Mouse (Mus musculus) forebrain, postnatal 0 days (tissue): ENCODE data around the gene Snx27. TPM values are rescaled to one million over a fixed set of nuclear protein-coding genes. Genes with fewer than 3 reads are reported as not detected.
A peak's percentile ranks its signal among the peaks of the same experiment; 100 is the strongest.

Experiments
- ATAC-seq: fragments of 200-750 bp; cut with Nextera tagmentation; 2 replicates; pipeline ENCODE4 v1.8.0; 2017; ENCODE audit warnings: mild to moderate bottlenecking, moderate library complexity
- DNase-seq: peaks from one replicate; pipeline ENCODE4 v3.0.0-alpha.2; 2015
- H3K27ac ChIP-seq: fragments of 300-500 bp; sonication (generic); 2 replicates; pipeline ENCODE4 v1.5.1; 2014; ENCODE audit warnings: low read depth, mild to moderate bottlenecking, antibody characterized with exemption, low read length, moderate library complexity, mixed read lengths
- H3K27me3 ChIP-seq: fragments of 300-500 bp; sonication (generic); 2 replicates; pipeline ENCODE4 v1.6.1; 2014; ENCODE audit warnings: mild to moderate bottlenecking, low read length, mixed read lengths; ENCODE audit not compliant: insufficient read depth
- H3K36me3 ChIP-seq: fragments of 300-500 bp; sonication (generic); 2 replicates; pipeline ENCODE4 v1.6.1; 2014; ENCODE audit warnings: mild to moderate bottlenecking, moderate library complexity; ENCODE audit not compliant: insufficient read depth
- H3K4me1 ChIP-seq: fragments of 300-500 bp; sonication (generic); 2 replicates; pipeline ENCODE4 v1.6.1; 2014; ENCODE audit warnings: antibody characterized with exemption; ENCODE audit not compliant: insufficient read depth
- H3K4me2 ChIP-seq: fragments of 300-500 bp; sonication (generic); 2 replicates; pipeline ENCODE4 v1.6.1; 2014; ENCODE audit warnings: low read depth, mild to moderate bottlenecking, moderate library complexity
- H3K4me3 ChIP-seq: fragments of 300-500 bp; sonication (generic); 2 replicates; pipeline ENCODE4 v1.5.1; 2014; ENCODE audit warnings: low read depth, low read length, mixed read lengths
- H3K9ac ChIP-seq: fragments of 300-500 bp; sonication (generic); 2 replicates; pipeline ENCODE4 v1.6.1; 2014; ENCODE audit warnings: mild to moderate bottlenecking
- H3K9me3 ChIP-seq: fragments of 300-500 bp; sonication (generic); 2 replicates; pipeline ENCODE4 v1.6.1; 2016; ENCODE audit warnings: low read length
- CTCF ChIP-seq: sonication (generic); IDR thresholded peaks from 2 replicates; pipeline ENCODE4 v1.5.1; 2016; ENCODE audit warnings: antibody characterized with exemption, control low read depth, low read depth
- WGBS: fragments of 180-500 bp; shearing (Covaris S2); extraction: QIAGEN DNeasy Blood & Tissue Kit; methylation state at CpG from one replicate; pipeline ENCODE4 v1.1.7; 2014; 5-methylcytosine and 5-hydroxymethylcytosine counted together
- polyA plus RNA-seq: library from polyadenylated mRNA; unstranded; fragments of >200 nt; fragmentation: Nextera tagmentation; extraction: Ambion mirVana; gene quantifications from 2 replicates; pipeline ENCODE4 v1.2.1, GENCODE M21; 2015
- total RNA-seq: library from RNA; depleted of rRNA; stranded (reverse); fragments of >200 nt; gene quantifications from 2 replicates; pipeline ENCODE4 v1.2.3, GENCODE M21; 2014

The Snx27 gene
- total and polyA plus RNA-seq, 2 experiments from 2014 or later: 75.2 to 80.0 TPM

- no peak overlapping the region for H3K27ac ChIP-seq
- no peaks in the 10 kb centered on the region for H3K36me3 ChIP-seq
- no peak for TF ChIP-seq CTCF
- no peaks in the 10 kb centered on the region for H3K4me1 ChIP-seq
- no peak overlapping the region for H3K4me3 ChIP-seq
- H3K27me3 ChIP-seq: no peaks in the 10 kb centered on the region
- ATAC-seq (no peak), DNase-seq (no peak)
- 91% methylated on average over 3 of the region's 3 CpGs for WGBS
- no peak overlapping the region for H3K4me2 ChIP-seq
- H3K9ac ChIP-seq: no peak overlapping the region
- no peaks in the 10 kb centered on the region for H3K9me3 ChIP-seq
Observed at GRCm38 (mm10) chr3:94597224-94597779, 14.8 kb upstream of the Snx27 start.

- H3K4me3 ChIP-seq: no peak overlapping the region
- TF ChIP-seq CTCF: no peak
- H3K27ac ChIP-seq: no peak overlapping the region
- DNase-seq (no peak), ATAC-seq (no peak)
- no peaks in the 10 kb centered on the region for H3K4me1 ChIP-seq
- H3K4me2 ChIP-seq: no peak overlapping the region
- H3K9me3 ChIP-seq: no peaks in the 10 kb centered on the region
- no peak overlapping the region for H3K9ac ChIP-seq
- 92% methylated on average over 6 of the region's 6 CpGs for WGBS
- H3K27me3 ChIP-seq: no peaks in the 10 kb centered on the region
- H3K36me3 ChIP-seq: no peaks in the 10 kb centered on the region
Observed at GRCm38 (mm10) chr3:94595871-94596287, 13.4 kb upstream of the Snx27 start.

DNA sequence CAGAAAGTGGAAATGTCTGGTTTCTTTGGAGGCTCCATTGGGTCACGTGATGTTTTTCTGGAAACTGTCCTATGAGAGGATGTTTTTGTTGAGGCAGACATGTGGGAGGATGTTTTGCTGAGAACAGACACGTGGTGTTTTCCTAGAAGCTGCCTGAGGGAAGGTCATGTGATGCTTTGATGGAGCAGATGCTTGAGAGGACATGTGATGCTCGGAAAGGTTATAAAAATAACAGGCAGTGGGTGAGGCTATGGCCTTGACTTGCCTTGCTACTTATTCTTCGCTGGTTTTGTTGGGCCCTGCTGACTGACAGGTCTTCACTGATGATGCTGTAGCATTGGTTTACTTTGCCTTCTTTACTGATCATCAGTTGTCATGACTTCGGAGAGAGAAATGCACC, 8.6 kb upstream of the Snx27 start:
- H3K36me3 ChIP-seq: no peaks in the 10 kb centered on the region
- H3K4me1 ChIP-seq: no peaks in the 10 kb centered on the region
- no peak overlapping the region for H3K4me2 ChIP-seq
- H3K9ac ChIP-seq: no peak overlapping the region
- no peak for ATAC-seq
- H3K27me3 ChIP-seq: no peaks in the 10 kb centered on the region
- no peaks in the 10 kb centered on the region for H3K9me3 ChIP-seq
- TF ChIP-seq CTCF: no peak
- no peak overlapping the region for H3K27ac ChIP-seq
- no peak overlapping the region for H3K4me3 ChIP-seq
- DNase-seq: no peak
- 90% methylated on average over 5 of the region's 5 CpGs for WGBS

DNA sequence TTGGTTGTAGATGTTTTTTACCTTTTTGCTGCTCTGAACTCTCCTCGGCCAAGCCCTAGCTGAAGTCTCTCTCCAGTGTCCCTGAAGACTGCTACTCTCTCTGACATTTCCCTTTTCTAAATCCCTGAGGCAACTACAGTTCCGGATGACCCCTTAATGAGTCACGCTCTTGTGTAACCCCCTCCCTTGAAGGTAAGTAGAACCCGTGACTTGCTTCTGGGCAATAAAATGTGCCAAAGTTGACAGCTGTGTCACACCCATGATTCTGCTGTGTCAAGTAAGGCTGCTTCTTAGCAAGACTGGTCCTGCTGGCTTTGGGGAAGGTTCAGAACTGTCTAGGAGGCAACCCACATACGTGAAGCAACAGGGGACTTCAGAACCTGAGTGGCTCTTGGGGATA, 5.4 kb upstream of the Snx27 start:
- WGBS: 88% methylated on average over 5 of the region's 5 CpGs
- H3K36me3 ChIP-seq: no peaks in the 10 kb centered on the region
- no peak for DNase-seq
- H3K4me1 ChIP-seq: no peaks in the 10 kb centered on the region
- no peak overlapping the region for H3K27ac ChIP-seq
- no peak overlapping the region for H3K4me2 ChIP-seq
- TF ChIP-seq CTCF: no peak
- H3K4me3 ChIP-seq: no peak overlapping the region
- no peak overlapping the region for H3K9ac ChIP-seq
- H3K27me3 ChIP-seq: no peaks in the 10 kb centered on the region
- no peak for ATAC-seq
- H3K9me3 ChIP-seq: no peaks in the 10 kb centered on the region

DNA sequence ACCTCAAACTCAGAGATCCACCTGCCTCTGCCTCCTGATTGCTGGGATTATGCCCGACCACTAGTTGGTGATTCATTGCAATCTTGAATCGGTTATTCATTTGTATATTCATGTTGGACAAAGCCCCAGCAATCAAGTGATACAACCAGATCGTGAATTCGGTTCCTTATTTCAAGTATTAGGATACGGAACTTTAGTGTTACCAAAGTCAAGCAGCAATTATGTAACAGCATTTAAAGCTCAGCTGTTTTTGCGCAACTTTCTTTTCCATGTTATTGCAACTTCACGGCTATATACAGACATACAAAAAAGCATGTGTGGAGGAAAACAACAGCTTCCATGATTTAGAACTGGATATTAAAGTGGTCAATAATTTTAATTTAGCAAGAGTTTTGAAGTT, 428 bp upstream of the Snx27 start:
- H3K27ac ChIP-seq: no peak overlapping the region
- H3K36me3 ChIP-seq: no peaks in the 10 kb centered on the region
- WGBS: 74% methylated on average over 7 of the region's 7 CpGs
- TF ChIP-seq CTCF: peak; percentile 4; the same call in 1 of the 2 replicates
- DNase-seq (no peak), ATAC-seq (no peak)
- peak overlapping the region; percentile 93; the same call in 1 of the 2 replicates for H3K9ac ChIP-seq
- H3K27me3 ChIP-seq: no peaks in the 10 kb centered on the region
- no peak overlapping the region for H3K4me3 ChIP-seq
- H3K4me2 ChIP-seq: no peak overlapping the region
- no peaks in the 10 kb centered on the region for H3K9me3 ChIP-seq
- peaks cover 12% of the 10 kb centered on the region for H3K4me1 ChIP-seq

DNA sequence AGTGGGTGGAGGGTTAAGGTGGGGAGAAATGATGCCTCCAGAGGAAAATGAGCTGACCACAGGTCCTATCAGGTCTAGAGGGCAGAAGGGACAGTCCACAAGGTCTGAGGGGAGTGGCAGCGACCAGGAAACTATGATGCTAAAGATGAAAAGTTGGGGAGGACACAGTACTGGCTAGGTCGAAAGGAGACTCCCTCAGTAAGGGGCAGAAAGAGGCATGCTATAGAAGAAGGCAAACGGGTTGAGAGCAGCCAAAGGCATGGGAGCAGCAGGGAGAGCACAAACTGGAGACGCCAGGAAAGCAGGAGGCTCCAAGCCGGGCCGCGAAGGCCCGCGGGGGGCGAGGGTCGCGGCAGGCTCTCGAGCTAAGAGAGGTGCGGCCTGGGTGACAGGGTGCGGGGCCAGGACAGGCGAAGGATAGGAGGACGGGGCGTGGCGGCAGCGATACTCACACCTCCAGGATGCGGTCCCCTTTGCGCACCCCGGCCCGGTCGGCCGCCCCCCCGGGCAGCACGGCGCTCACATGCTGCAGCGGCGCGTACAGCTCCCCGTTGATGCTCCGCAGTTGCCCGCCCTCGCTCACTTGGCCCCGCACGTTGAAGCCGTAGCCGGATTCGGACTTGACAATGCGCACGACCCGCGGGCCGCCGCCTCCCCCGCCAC, 592 bp downstream of the Snx27 start:
- TF ChIP-seq CTCF: no peak
- H3K4me3 ChIP-seq: peak overlapping the region; percentile 96
- H3K4me2 ChIP-seq: peak overlapping the region; percentile 76
- no peaks in the 10 kb centered on the region for H3K27me3 ChIP-seq
- H3K9ac ChIP-seq: peak overlapping the region; percentile 93
- no peak for DNase-seq
- peak; percentile 73 for ATAC-seq
- H3K4me1 ChIP-seq: peaks cover 12% of the 10 kb centered on the region
- H3K9me3 ChIP-seq: no peaks in the 10 kb centered on the region
- H3K36me3 ChIP-seq: no peaks in the 10 kb centered on the region
- 1% methylated on average over 42 of the region's 48 CpGs for WGBS
- H3K27ac ChIP-seq: peak overlapping the region; percentile 96

DNA sequence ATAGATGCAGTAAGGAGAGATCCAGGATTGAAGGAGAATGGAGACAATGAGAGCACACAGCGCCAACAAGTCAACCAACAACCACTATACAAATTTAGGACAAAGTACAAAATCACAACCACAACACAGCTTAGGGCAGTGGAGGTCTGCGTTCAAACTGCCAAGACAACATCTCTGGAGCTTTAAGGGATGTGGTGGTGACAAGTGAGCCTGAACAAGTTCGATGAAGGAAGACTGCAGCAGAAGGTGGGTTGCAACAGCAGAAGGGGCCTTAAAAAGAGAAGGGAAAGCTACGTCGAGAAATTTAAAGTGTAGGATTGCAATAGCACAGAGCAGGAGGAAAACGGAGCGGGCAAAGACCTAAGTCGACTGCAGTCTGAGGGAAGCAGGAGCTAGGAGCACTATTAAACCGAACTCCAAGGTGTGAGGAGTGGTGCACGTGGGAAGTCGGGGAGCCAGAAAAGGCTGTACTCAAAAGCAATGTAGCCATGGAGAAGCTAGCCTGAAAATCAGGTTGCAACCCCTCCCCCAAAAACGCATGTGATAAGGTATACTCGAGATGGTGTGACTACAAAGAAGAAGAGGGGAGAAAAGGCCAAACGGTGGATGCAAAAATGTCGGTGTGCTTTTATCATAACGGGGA, 1.3 kb downstream of the Snx27 start:
- WGBS: under 1% methylated on average over 16 of the region's 16 CpGs
- H3K27ac ChIP-seq: peak overlapping the region; percentile 96
- no peak for TF ChIP-seq CTCF

More for the DNA sequence above, 1.3 kb downstream of the Snx27 start:
- H3K27me3 ChIP-seq: no peaks in the 10 kb centered on the region
- peaks cover 12% of the 10 kb centered on the region for H3K4me1 ChIP-seq
- ATAC-seq: no peak
- H3K4me2 ChIP-seq: peak overlapping the region; percentile 76
- peak; percentile 53 for DNase-seq
- H3K9me3 ChIP-seq: no peaks in the 10 kb centered on the region
- peak overlapping the region; percentile 93 for H3K9ac ChIP-seq
- H3K36me3 ChIP-seq: no peaks in the 10 kb centered on the region
- peak overlapping the region; percentile 96 for H3K4me3 ChIP-seq
